Mouse (Mus musculus) stomach, postnatal 0 days (tissue): ENCODE results near the gene Trmu. TPM values are rescaled to one million over a fixed set of nuclear protein-coding genes. Genes with fewer than 3 reads are reported as not detected.
A peak's percentile ranks its signal among the peaks of the same experiment; 100 is the strongest.

Experiments
- ATAC-seq: fragments of 200-750 bp; cut with Nextera tagmentation; 2 replicates; pipeline ENCODE4 v1.8.0; 2017; ENCODE audit not compliant: low FRiP score, low TSS enrichment
- DNase-seq: peaks from one replicate; pipeline ENCODE4 v3.0.0-alpha.2; 2016; ENCODE audit warnings: low spot score
- H3K27ac ChIP-seq: fragments of 300-500 bp; sonication (generic); replicated peaks from 2 replicates; pipeline ENCODE4 v1.5.1; 2014; ENCODE audit warnings: mild to moderate bottlenecking, control low read depth
- H3K27me3 ChIP-seq: fragments of 300-500 bp; sonication (generic); 2 replicates; pipeline ENCODE4 v1.6.1; 2014; ENCODE audit warnings: low read length; ENCODE audit not compliant: control insufficient read depth, insufficient read depth
- H3K36me3 ChIP-seq: fragments of 300-500 bp; sonication (generic); 2 replicates; pipeline ENCODE4 v1.6.1; 2014; ENCODE audit warnings: low read length, mixed read lengths; ENCODE audit not compliant: control insufficient read depth, insufficient read depth
- H3K4me1 ChIP-seq: fragments of 300-500 bp; sonication (generic); replicated peaks from 2 replicates; pipeline ENCODE4 v1.6.1; 2014; ENCODE audit warnings: antibody characterized with exemption; ENCODE audit not compliant: control insufficient read depth, insufficient read depth
- H3K4me2 ChIP-seq: fragments of 300-500 bp; sonication (generic); replicated peaks from 2 replicates; pipeline ENCODE4 v1.6.1; 2014; ENCODE audit warnings: low read depth, mild to moderate bottlenecking, control low read depth, moderate library complexity
- H3K4me3 ChIP-seq: fragments of 300-500 bp; sonication (generic); 2 replicates; pipeline ENCODE4 v1.5.1; 2014; ENCODE audit warnings: low read depth, low read length, control low read depth
- H3K9ac ChIP-seq: fragments of 300-500 bp; sonication (generic); 2 replicates; pipeline ENCODE4 v1.6.1; 2014; ENCODE audit warnings: mild to moderate bottlenecking, low read length, control low read depth, mixed read lengths
- H3K9me3 ChIP-seq: fragments of 300-500 bp; sonication (generic); 2 replicates; pipeline ENCODE4 v1.6.1; 2016; ENCODE audit warnings: low read length; ENCODE audit not compliant: control insufficient read depth
- CTCF ChIP-seq: IDR thresholded peaks from 2 replicates; pipeline ENCODE4 v1.5.1; 2016; ENCODE audit warnings: antibody characterized with exemption, low read depth, mild to moderate bottlenecking, moderate library complexity
- EP300 ChIP-seq: optimal IDR thresholded peaks from 2 replicates; pipeline ENCODE3; 2016; ENCODE audit warnings: antibody characterized with exemption
- WGBS: fragments of 180-500 bp; shearing (Covaris S2); extraction: QIAGEN DNeasy Blood & Tissue Kit; methylation state at CpG from one replicate; pipeline ENCODE4 v1.1.7; 2014; 5-methylcytosine and 5-hydroxymethylcytosine counted together
- polyA plus RNA-seq: library from polyadenylated mRNA; unstranded; fragments of >200 nt; fragmentation: Nextera tagmentation; extraction: Ambion mirVana; gene quantifications from 2 replicates; pipeline ENCODE4 v1.2.1, GENCODE M21; 2015

Gene Trmu
- polyA plus RNA-seq, 1 experiment from 2014 or later, result 21.5 TPM

- Histone ChIP-seq H3K27me3 (no peaks in the 10 kb centered on the region), H3K9me3 (no peaks in the 10 kb centered on the region), H3K4me2 (no peak overlapping the region), H3K36me3 (no peaks in the 10 kb centered on the region), H3K4me1 (no peaks in the 10 kb centered on the region; the same call in 1 of the 2 replicates), H3K4me3 (no peak overlapping the region), H3K27ac (no peak overlapping the region), H3K9ac (no peak overlapping the region)
- DNase-seq (peak; percentile 90), ATAC-seq (no peak)
- TF ChIP-seq CTCF (peak; percentile 84), EP300 (no peak)
- 40% methylated on average over 2 of the region's 2 CpGs for WGBS
Measured at GRCm38 (mm10) chr15:85913605-85914004, 34.5 kb downstream of the Trmu start.

- H3K9me3 ChIP-seq, result no peaks in the 10 kb centered on the region
- no peaks in the 10 kb centered on the region for H3K27me3 ChIP-seq
- TF ChIP-seq EP300 (no peak), CTCF (no peak)
- DNase-seq (no peak), ATAC-seq (no peak)
- no peak overlapping the region for H3K9ac ChIP-seq
- H3K36me3 ChIP-seq, result no peaks in the 10 kb centered on the region
- no peak overlapping the region for H3K4me2 ChIP-seq
- no peak overlapping the region for H3K4me3 ChIP-seq
- no peak overlapping the region for H3K27ac ChIP-seq
- 71% methylated on average over 8 of the region's 8 CpGs for WGBS
- no peaks in the 10 kb centered on the region for H3K4me1 ChIP-seq
Measured at GRCm38 (mm10) chr15:85919191-85919891, 40.2 kb downstream of the Trmu start.

GRCm38 (mm10) chr15:85919892-85920248 is 40.8 kb downstream of the Trmu start:
- 63% methylated on average over 8 of the region's 8 CpGs for WGBS
- no peak overlapping the region for H3K4me3 ChIP-seq
- H3K9ac ChIP-seq, result no peak overlapping the region
- no peak overlapping the region for H3K27ac ChIP-seq
- H3K9me3 ChIP-seq, result no peaks in the 10 kb centered on the region
- H3K4me1 ChIP-seq, result no peaks in the 10 kb centered on the region
- H3K36me3 ChIP-seq, result no peaks in the 10 kb centered on the region; the same call in 1 of the 2 replicates
- H3K27me3 ChIP-seq, result no peaks in the 10 kb centered on the region
- DNase-seq, result no peak
- TF ChIP-seq EP300 (no peak), CTCF (no peak)
- ATAC-seq, result no peak
- H3K4me2 ChIP-seq, result no peak overlapping the region

- 92% methylated on average over 11 of the region's 11 CpGs for WGBS
- DNase-seq (no peak), ATAC-seq (no peak)
- Histone ChIP-seq H3K9ac (no peak overlapping the region), H3K36me3 (no peaks in the 10 kb centered on the region; the same call in 1 of the 2 replicates), H3K27me3 (no peaks in the 10 kb centered on the region), H3K9me3 (no peaks in the 10 kb centered on the region), H3K4me3 (no peak overlapping the region), H3K4me2 (no peak overlapping the region), H3K4me1 (no peaks in the 10 kb centered on the region), H3K27ac (no peak overlapping the region)
- TF ChIP-seq EP300, result no peak
- no peak for TF ChIP-seq CTCF
Measured at GRCm38 (mm10) chr15:85921855-85922254, 42.7 kb downstream of the Trmu start.

- WGBS, result 82% methylated on average over 12 of the region's 12 CpGs
- ATAC-seq (no peak), DNase-seq (no peak)
- Histone ChIP-seq H3K9ac (no peak overlapping the region), H3K27ac (no peak overlapping the region), H3K4me3 (no peak overlapping the region), H3K27me3 (no peaks in the 10 kb centered on the region), H3K9me3 (no peaks in the 10 kb centered on the region), H3K4me2 (no peak overlapping the region), H3K36me3 (no peaks in the 10 kb centered on the region; the same call in 1 of the 2 replicates), H3K4me1 (no peaks in the 10 kb centered on the region)
- TF ChIP-seq EP300, result no peak
- no peak for TF ChIP-seq CTCF
Measured at GRCm38 (mm10) chr15:85928161-85928560, 49.0 kb downstream of the Trmu start.

- no peaks in the 10 kb centered on the region for H3K27me3 ChIP-seq
- ATAC-seq (peak; percentile 92), DNase-seq (peak; percentile 86)
- 13% methylated on average over 5 of the region's 5 CpGs for WGBS
- no peak overlapping the region for H3K27ac ChIP-seq
- H3K4me2 ChIP-seq, result no peak overlapping the region
- H3K4me3 ChIP-seq, result no peak overlapping the region
- H3K9me3 ChIP-seq, result no peaks in the 10 kb centered on the region
- TF ChIP-seq CTCF, result no peak
- TF ChIP-seq EP300, result no peak
- no peaks in the 10 kb centered on the region for H3K4me1 ChIP-seq
- H3K36me3 ChIP-seq, result no peaks in the 10 kb centered on the region; the same call in 1 of the 2 replicates
- no peak overlapping the region for H3K9ac ChIP-seq
Measured at GRCm38 (mm10) chr15:85935627-85936049, 56.5 kb downstream of the Trmu start.

Other genes starting within 250 kb of the Trmu start
- gene Ppara, start 144.3 kb upstream of the Trmu start, polyA plus RNA-seq, result 16.8 and 18.8 TPM in 2 replicates
- gene Cdpf1, start 67.6 kb upstream of the Trmu start, polyA plus RNA-seq, result 38.8 and 40.2 TPM in 2 replicates
- 0.21 and 0.27 TPM in 2 replicates for gene Pkdrej, start 57.6 kb upstream of the Trmu start, polyA plus RNA-seq
- gene Ttc38, start 47.0 kb upstream of the Trmu start, polyA plus RNA-seq, result 15.6 and 18.0 TPM in 2 replicates
- gene Gtse1, start 19.6 kb upstream of the Trmu start, polyA plus RNA-seq, result 5.0 and 6.5 TPM in 2 replicates
- 2.0 and 2.2 TPM in 2 replicates for gene Celsr1, start 154.5 kb downstream of the Trmu start, polyA plus RNA-seq
- 11.1 and 11.4 TPM in 2 replicates for gene Gramd4, start 178.4 kb downstream of the Trmu start, polyA plus RNA-seq